Mouse (Mus musculus) left cerebral cortex, postnatal 14 days (tissue): ENCODE results near the gene Ambra1. TPM values are rescaled to one million over a fixed set of nuclear protein-coding genes. Genes with fewer than 3 reads are reported as not detected.

ENCODE experiments used
- DNase-seq, 2 experiments: peaks; one replicate each; pipeline ENCODE4 v3.0.0; 2021 to 2022; ENCODE audit warnings: low spot score in 2 of 2, mixed read lengths in 1 of 2
- intact Hi-C: fragments of 180-260 bp; cut with DNase I; formaldehyde crosslinking; loops from one replicate; pipeline ENCODE4 v1.15.1; 2025
- total RNA-seq, 2 experiments: library from RNA; stranded (reverse); gene quantifications; 2 replicates each; pipeline ENCODE4 v1.2.3; 2021

Gene Ambra1
- total RNA-seq, 2 experiments from 2014 or later: 51.9 to 54.3 TPM

DNA sequence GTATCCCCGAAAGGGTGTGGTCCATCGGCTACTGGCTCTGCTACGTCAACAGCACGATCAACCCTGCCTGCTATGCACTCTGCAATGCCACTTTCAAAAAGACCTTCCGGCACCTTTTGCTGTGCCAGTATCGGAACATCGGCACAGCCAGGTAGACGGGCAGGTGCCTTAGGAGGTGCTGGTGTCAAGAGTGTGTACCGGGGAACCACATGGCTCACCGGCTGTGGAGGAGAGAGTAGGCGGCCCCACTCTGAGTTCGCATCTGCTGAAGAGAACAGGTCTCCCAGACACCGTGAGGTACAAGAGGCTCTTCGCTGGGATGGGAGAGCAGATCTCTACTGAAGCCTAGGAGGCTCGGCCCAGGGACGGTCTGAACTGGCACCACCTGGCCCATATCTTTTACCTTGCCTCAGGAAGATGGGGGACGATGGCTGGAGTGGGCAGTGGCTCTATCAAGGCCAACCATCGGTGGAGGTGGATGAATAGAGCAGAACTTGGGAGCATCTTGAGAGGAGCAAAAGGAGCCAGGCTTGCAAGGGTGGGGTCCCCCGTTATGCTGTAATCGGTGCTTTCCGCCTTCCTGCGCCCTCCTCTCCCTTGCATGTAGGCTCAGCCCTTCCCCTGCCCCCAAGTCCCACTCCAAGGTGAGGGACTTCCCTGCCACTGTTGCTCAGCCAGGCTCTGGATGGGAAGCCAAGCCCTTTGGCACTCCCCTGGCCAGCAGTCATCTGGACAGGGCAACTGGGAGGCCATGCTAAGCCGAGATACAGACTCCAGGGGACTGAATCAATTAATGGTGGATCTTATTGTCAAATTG, 198.8 kb downstream of the Ambra1 start:
- intact Hi-C loops: loop anchor here (5.0 kb wide), 1 partner anchor 129 kb away; no protein-coding TSS in a partner anchor
- no peak for DNase-seq

- intact Hi-C loops: loop anchor here (5.0 kb wide), 1 partner anchor 128 kb away; no protein-coding TSS in a partner anchor
- DNase-seq: no peak
Observed at GRCm38 (mm10) chr2:91929455-91929854, 199.5 kb downstream of the Ambra1 start.

DNA sequence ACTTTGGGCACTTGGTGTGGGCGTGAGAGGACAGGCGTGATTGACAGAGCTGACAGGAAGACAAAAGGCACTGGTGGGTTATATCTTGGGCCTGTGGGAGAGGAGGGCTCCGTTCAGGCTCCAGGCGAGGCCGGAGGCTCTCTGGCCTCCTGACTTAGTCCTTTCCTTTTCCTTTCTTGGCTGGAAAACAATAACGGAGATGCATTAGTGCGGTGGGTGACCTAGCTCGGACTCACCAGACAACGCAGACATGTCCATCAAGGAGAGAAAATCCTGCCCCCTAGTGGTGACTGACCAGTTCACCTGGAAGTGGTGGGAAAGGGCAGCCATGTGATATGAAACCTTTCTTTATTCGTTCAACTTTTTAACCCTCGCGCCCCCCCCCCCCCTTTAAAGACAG, 200.0 kb downstream of the Ambra1 start:
- DNase-seq: no peak
- intact Hi-C loops: loop anchor here (5.0 kb wide), 2 partner anchors 42 to 127 kb away; no protein-coding TSS in a partner anchor

- DNase-seq: no peak
- intact Hi-C loops: loop anchor here (5.0 kb wide), 1 partner anchor 41 kb away; no protein-coding TSS in a partner anchor
Observed at GRCm38 (mm10) chr2:91930761-91931291, 200.9 kb downstream of the Ambra1 start.

- DNase-seq: no peak
- intact Hi-C loops: loop anchor here (5.0 kb wide), 1 partner anchor 41 kb away; no protein-coding TSS in a partner anchor
Observed at GRCm38 (mm10) chr2:91931328-91932159, 201.6 kb downstream of the Ambra1 start.

DNA sequence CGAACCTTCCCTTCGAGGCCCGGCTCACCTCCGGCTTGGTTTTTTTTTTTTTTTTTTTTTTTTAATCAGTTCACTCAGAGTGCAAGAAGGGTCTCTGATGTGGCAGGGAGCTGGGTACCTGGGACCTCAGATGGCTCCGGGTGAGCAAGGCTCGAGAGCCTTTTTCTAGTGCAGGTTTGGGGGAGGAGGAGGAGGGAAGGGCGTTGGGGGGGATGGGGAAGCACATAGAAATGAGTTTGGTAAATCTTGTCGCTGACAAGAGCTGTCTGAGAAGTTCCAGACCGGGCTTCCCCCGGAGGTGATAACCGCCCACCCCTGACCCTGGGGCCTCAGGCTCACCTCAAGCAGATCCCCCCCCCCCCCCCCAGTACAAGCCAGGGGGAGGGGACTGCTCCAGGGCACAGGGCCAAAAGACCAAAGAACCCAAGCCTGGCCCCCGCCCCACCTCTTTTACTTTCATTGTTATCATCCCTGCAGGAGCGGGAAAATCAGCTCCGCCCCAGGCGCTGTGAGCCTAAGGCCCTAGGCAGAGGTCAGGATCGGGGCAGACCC, 202.3 kb downstream of the Ambra1 start, which contains the start of gene Mdk:
Gene Mdk (minus strand): TSS at position 138 of the 552 bp plus-strand sequence.
- intact Hi-C loops: loop anchor here (5.0 kb wide), 1 partner anchor 40 kb away; no protein-coding TSS in a partner anchor
- DNase-seq: no peak

GRCm38 (mm10) chr2:91932737-91933350, 202.9 kb downstream of the Ambra1 start:
- intact Hi-C loops: loop anchor here (5.0 kb wide), 1 partner anchor 39 kb away; no protein-coding TSS in a partner anchor
- no peak for DNase-seq

GRCm38 (mm10) chr2:91933471-91933870, 203.5 kb downstream of the Ambra1 start:
- intact Hi-C loops: loop anchor here (5.0 kb wide), 1 partner anchor 39 kb away; no protein-coding TSS in a partner anchor
- DNase-seq: no peak

- intact Hi-C loops: loop anchor here (5.0 kb wide), 1 partner anchor 38 kb away; no protein-coding TSS in a partner anchor
Observed at GRCm38 (mm10) chr2:91934016-91934415, 204.1 kb downstream of the Ambra1 start.

GRCm38 (mm10) chr2:91934826-91935525, 205.0 kb downstream of the Ambra1 start:
- DNase-seq: no peak
- intact Hi-C loops: loop anchor here (5.0 kb wide), 1 partner anchor 37 kb away; no protein-coding TSS in a partner anchor

More at GRCm38 (mm10) chr2:91934016-91934415, 204.1 kb downstream of the Ambra1 start:
- no peak for DNase-seq

DNA sequence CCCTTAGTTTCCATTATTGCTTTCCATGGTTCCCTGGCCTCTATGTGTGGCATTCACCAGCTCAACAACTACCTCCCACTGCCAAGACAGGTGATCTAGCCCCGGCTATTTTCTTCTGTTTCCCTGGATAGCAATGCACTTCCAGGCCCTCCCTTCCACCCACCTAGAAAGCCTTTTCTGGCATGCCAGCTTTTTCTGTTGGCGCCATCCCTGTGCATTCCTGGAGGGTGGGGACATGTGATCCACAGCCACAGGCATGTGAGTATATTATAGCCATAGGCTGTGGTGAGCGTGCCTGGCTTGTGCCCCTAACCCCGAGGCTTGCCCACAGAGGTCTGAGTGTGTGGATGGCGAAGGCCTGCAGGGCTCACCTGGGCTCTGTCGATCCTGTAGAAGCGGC, 206.2 kb downstream of the Ambra1 start:
- peak in 1 of 2 experiments; percentile 74 for DNase-seq
- intact Hi-C loops: no loop called here

DNA sequence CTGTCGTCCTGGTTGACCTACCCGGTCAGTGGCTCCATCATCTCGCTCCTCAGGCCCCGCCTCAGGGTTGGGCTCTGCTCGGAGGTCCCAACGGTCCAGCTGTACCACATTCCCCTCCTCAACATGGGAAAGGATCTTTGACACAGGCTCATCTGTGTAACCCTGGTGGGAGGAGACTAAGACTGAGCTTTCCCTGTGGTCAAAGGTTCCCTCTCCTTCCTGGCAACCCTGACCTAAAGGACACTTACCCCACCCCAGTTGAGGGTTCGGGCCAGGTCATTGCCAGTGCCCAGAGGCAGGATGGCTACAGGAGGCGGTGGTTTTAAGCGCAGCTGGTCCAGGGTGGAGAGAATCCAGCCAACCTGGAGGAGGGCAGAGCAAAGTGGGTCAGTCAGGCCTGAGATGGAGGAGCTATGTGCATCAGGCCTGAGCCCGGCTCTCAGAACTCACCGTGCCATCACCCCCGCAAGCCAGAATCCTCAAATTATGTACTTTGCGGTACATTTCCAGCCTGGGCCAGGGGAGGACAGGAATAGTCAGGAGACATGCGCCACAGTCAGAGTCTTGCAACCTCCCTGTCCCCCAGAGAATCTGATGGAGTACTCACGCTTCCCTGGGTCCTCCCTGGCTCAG, 209.5 kb downstream of the Ambra1 start:
- intact Hi-C loops: no loop called here

GRCm38 (mm10) chr2:91942356-91942755, 212.4 kb downstream of the Ambra1 start:
- DNase-seq: no peak
- intact Hi-C loops: no loop called here

More for the DNA sequence above, 209.5 kb downstream of the Ambra1 start:
- DNase-seq: no peak

DNA sequence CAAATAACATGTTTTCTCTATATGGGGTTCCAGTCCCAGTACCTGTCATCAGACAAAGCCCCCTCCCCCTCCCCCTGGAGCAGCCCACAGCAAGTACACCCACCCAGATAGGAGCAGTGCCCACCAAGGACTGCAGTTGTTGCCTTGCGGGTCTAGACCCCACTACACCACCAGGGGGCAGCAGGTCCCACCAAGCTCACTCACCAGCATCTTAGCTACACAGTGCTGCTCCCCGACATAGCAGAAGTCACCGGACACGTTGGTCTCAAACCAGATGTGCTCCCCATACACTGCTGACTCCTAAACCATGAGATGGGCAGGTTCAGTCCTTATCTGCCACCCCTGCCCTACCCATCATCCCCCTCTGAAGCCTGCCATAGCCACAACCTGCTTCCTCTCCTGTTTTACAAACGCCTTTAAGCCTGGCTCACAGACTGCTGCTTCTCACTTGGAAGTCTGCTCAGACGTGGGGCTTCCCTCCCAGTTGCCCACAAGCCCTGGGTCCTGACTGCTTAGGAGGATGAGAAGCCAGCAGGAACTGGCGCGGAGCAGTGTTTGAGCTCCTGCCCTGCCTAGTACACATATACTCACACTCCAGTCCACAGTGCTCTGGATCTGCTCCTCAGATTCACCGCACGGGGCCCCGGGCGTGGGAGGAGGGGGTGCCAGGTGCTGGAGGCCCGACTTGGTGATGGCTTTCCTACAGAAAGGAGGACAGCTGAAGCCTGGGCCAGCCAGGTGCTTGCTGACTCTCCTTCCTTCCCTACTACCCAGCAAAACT, 214.4 kb downstream of the Ambra1 start:
- intact Hi-C loops: loop anchor here (2.0 kb wide), 2 partner anchors 18 to 42 kb away; no protein-coding TSS in a partner anchor
- DNase-seq: peak; percentile 84 to 88

- DNase-seq: no peak
- intact Hi-C loops: loop anchor here (2.0 kb wide), 2 partner anchors 17 to 41 kb away; no protein-coding TSS in a partner anchor
Observed at GRCm38 (mm10) chr2:91945483-91945882, 215.5 kb downstream of the Ambra1 start, which contains the start of gene Gm9821. Gm9821 (plus strand) TSS chr2:91945703.

- no peak for DNase-seq
- intact Hi-C loops: no loop called here
Observed at GRCm38 (mm10) chr2:91946836-91947235, 216.9 kb downstream of the Ambra1 start.
